Mouse (Mus musculus): Measurements from ENCODE around the gene Tpmt. TPM values are rescaled to one million over a fixed set of nuclear protein-coding genes. Genes with fewer than 3 reads are reported as not detected.

Gene Tpmt
- total and polyA plus RNA-seq, 3 experiments, result 1.6 to 3.6 (median 3.1) TPM

DNA sequence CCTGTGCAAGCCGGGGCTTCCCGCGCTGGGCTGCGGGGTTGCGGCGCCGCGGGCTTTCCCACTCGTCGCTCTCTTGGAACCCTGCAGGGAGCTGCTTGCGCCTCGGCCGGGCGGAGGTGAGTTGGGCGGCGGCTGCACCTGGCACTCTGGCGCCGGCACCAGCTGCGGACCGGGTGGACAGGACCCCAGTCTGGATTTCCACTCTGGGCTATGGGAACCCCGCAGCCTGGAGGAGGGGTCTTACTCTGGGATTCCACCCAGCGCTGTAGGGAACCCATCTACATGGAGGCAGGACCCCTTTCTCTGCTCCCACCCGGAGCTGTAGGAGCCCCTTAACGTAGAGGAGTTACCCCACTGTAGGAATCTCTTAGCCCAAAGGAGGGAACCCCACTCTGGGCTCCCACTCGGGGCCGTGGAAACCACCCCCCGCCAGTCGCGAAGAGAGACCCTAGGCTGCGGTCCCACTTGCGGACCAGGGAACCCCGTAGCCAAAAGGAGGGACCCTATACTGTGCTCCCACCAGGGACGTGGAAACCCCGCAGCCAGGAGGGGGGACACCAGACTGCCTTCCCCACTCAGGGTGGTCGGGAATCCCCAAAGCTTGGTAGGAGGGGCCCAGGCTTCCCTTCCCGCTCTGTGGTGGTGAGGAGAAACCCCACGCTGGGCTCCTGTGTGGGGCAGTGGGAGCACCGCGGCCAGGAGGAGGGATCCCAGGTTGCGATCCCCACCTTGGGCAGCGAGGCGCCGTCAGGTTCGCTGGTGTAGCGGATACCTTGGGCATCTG lies 512 bp downstream of the Tpmt start:
- Histone ChIP-seq H3K4me2 (ENCODE audit: insufficient read depth, low read depth, poor library complexity, severe bottlenecking) (peak overlapping the region; percentile 89), H3K27ac (ENCODE audit: insufficient read depth, low read depth) (no peak overlapping the region), H3K4me3 (replicated peaks in 1 of 3; ENCODE audit: low read depth in 2 of 3, low read length in 2 of 3, poor library complexity in 1 of 3) (peak overlapping the region; percentile 66 to 89 (median 81)), H3K36me3 (replicated peaks in 1 of 2; ENCODE audit: control insufficient read depth in 1 of 2, insufficient read depth in 1 of 2, low read length in 1 of 2) (peaks cover 0 to 10% of the 10 kb centered on the region in 2 experiments), H3K4me1 (ENCODE audit: control insufficient read depth in 1 of 2, insufficient read depth in 2 of 2) (peaks cover 0 to 19% of the 10 kb centered on the region in 2 experiments; a peak in 2 of 4 replicates), H3K27me3 (replicated peaks) (no peaks in the 10 kb centered on the region), H3K79me2 (replicated peaks; ENCODE audit: control insufficient read depth, extremely low read depth, insufficient read depth, poor library complexity, severe bottlenecking) (no peaks in the 10 kb centered on the region; the same call in 1 of the 2 replicates), H3K9ac (ENCODE audit: insufficient read depth, low read depth) (peak overlapping the region; percentile 51), H3K9me3 (replicated peaks; ENCODE audit: low read length) (no peaks in the 10 kb centered on the region)
- in situ Hi-C loops (cut with MboI; ENCODE audit: low pct_ligation_motif_present, low pct_unique_long_range_greater_than_20kb, low sequenced_read_pairs), result no loop called here
- DNase-seq (ENCODE audit: extremely low read depth), result no peak
- dilution Hi-C loops (cut with MboI; ENCODE audit: extremely low pct_ligation_motif_present, extremely low pct_unique_long_range_greater_than_20kb, low sequenced_read_pairs), result no loop called here
- TF ChIP-seq UBTF (IDR thresholded peaks at IDR 0.05; ENCODE audit: low read depth, low read length), result peak; percentile 27; the same call in 1 of the 2 replicates
- no peak for TF ChIP-seq E2F4 (IDR thresholded peaks at IDR 0.05; ENCODE audit: insufficient replicate concordance, low read depth, low read length)

DNA sequence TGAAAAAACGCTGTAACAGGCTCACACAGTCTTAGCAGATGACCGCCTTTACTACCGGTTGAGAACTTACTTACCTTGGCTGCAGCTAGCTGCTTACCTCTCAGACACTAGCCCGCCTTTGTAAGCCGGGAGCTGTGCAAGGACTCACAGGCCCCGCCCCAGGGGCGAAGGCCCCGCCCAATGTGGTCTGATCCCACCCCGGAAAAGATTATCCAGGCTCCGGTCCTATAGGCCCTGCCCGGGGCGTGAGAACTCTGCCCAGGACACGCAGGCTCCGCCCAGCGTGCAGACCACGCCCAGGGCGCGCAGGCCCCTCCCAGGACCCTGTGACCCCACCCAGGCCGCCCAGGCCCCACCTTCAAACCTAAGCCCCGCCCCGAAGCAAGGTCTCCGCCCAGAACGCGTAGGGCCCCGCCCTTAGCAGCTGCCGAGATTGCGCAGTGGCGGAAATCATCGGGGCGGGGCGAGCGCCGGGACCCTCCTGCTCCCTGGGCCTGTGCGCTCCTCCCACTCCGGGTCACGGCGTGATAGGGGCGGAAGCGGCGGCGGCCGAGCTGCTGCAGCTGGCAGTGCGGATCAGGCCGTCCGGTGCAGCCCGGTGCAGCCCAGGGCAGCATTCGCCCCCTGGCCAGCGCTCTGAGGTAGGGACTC lies 1.4 kb downstream of the Tpmt start, which contains the start of gene Kdm1b:
Kdm1b (plus strand) TSS at position 470 of the 651 bp plus-strand sequence.
- Histone ChIP-seq H3K4me3 (replicated peaks in 1 of 3; ENCODE audit: low read depth in 2 of 3, low read length in 2 of 3, poor library complexity in 1 of 3) (peak within 1 kb of the TSS; percentile 66 to 89 (median 81)), H3K79me2 (replicated peaks; ENCODE audit: control insufficient read depth, extremely low read depth, insufficient read depth, poor library complexity, severe bottlenecking) (no peaks in the 10 kb centered on the region; the same call in 1 of the 2 replicates), H3K9me3 (replicated peaks; ENCODE audit: low read length) (no peaks in the 10 kb centered on the region), H3K9ac (ENCODE audit: insufficient read depth, low read depth) (peak within 1 kb of the TSS; percentile 51), H3K4me1 (ENCODE audit: control insufficient read depth in 1 of 2, insufficient read depth in 2 of 2) (peaks cover 0 to 19% of the 10 kb centered on the region in 2 experiments; a peak in 2 of 4 replicates), H3K4me2 (ENCODE audit: insufficient read depth, low read depth, poor library complexity, severe bottlenecking) (peak within 1 kb of the TSS; percentile 89), H3K27ac (ENCODE audit: insufficient read depth, low read depth) (no peak within 1 kb of the TSS), H3K27me3 (replicated peaks) (no peaks in the 10 kb centered on the region), H3K36me3 (replicated peaks in 1 of 2; ENCODE audit: control insufficient read depth in 1 of 2, insufficient read depth in 1 of 2, low read length in 1 of 2) (peaks cover 0 to 4% of the 10 kb centered on the region in 2 experiments)
- in situ Hi-C loops (cut with MboI; ENCODE audit: low pct_ligation_motif_present, low pct_unique_long_range_greater_than_20kb, low sequenced_read_pairs) (no loop called here), dilution Hi-C loops (cut with MboI; ENCODE audit: extremely low pct_ligation_motif_present, extremely low pct_unique_long_range_greater_than_20kb, low sequenced_read_pairs) (no loop called here)
- DNase-seq (ENCODE audit: extremely low read depth), result peak; percentile 96
- TF ChIP-seq SIN3A (IDR thresholded peaks at IDR 0.05; ENCODE audit: low read length), result peak; percentile 70; the same call in 1 of the 2 replicates
- no peak for TF ChIP-seq KAT2A (IDR thresholded peaks at IDR 0.05; ENCODE audit: insufficient replicate concordance, low read length)
- no peak for TF ChIP-seq CHD1 (IDR thresholded peaks at IDR 0.05; ENCODE audit: low read depth, low read length)
- TF ChIP-seq HCFC1 (IDR thresholded peaks at IDR 0.05; ENCODE audit: low read depth, low read length), result peak; percentile 33; the same call in 1 of the 2 replicates
- TF ChIP-seq ELF1 (IDR thresholded peaks at IDR 0.05; ENCODE audit: low read depth, low read length), result peak; percentile 77
- no peak for TF ChIP-seq GABPA (IDR thresholded peaks at IDR 0.05; ENCODE audit: insufficient replicate concordance, low read depth, low read length)
- TF ChIP-seq CTCF (conservative IDR thresholded peaks at IDR 0.05 in 1 of 2, IDR thresholded peaks at IDR 0.05 in 1 of 2; ENCODE audit: low read depth in 2 of 2, low read length in 2 of 2), result no peak
- TF ChIP-seq E2F4 (IDR thresholded peaks at IDR 0.05; ENCODE audit: insufficient replicate concordance, low read depth, low read length), result no peak
- TF ChIP-seq NRF1 (IDR thresholded peaks at IDR 0.05; ENCODE audit: low read depth, low read length), result peak; percentile 91
- no peak for TF ChIP-seq ETS1 (conservative IDR thresholded peaks at IDR 0.05; ENCODE audit: low read depth, low read length)
- TF ChIP-seq MAX (IDR thresholded peaks at IDR 0.05; ENCODE audit: low read length), result no peak
- TF ChIP-seq ZNF384 (IDR thresholded peaks at IDR 0.05; ENCODE audit: low read depth, low read length), result no peak
- 0 out of 2 replicates have a peak, but pooled peaks have one; percentile 6 for TF ChIP-seq MEF2A (IDR thresholded peaks at IDR 0.05; ENCODE audit: borderline replicate concordance, low read depth, low read length)
- no peak for TF ChIP-seq USF2 (conservative IDR thresholded peaks at IDR 0.05; ENCODE audit: low read depth, low read length)
- no peak for TF ChIP-seq CHD2 (IDR thresholded peaks at IDR 0.05; ENCODE audit: low read length)
- TF ChIP-seq MXI1 (IDR thresholded peaks at IDR 0.05; ENCODE audit: low read depth, low read length), result peak; percentile 37; the same call in 1 of the 2 replicates
- no peak for TF ChIP-seq JUN (IDR thresholded peaks at IDR 0.05; ENCODE audit: insufficient read depth, low read depth, low read length)
- no peak for TF ChIP-seq SMC3 (IDR thresholded peaks at IDR 0.05; ENCODE audit: low read depth, low read length)
- peak; percentile 63; the same call in 1 of the 2 replicates for TF ChIP-seq TCF12 (IDR thresholded peaks at IDR 0.05; ENCODE audit: low read depth, low read length)
- peak; percentile 69 for TF ChIP-seq NELFE (IDR thresholded peaks at IDR 0.05; ENCODE audit: low read depth, low read length)
- no peak for TF ChIP-seq ZKSCAN1 (IDR thresholded peaks at IDR 0.05; ENCODE audit: borderline replicate concordance, low read depth, low read length)
- no peak; the same call in 1 of the 2 replicates for TF ChIP-seq BHLHE40 (IDR thresholded peaks at IDR 0.05; ENCODE audit: low read depth, low read length)
- TF ChIP-seq USF1 (IDR thresholded peaks at IDR 0.05; ENCODE audit: low read depth, low read length), result no peak
- TF ChIP-seq POLR2A (IDR thresholded peaks at IDR 0.05; ENCODE audit: low read depth, low read length), result peak; percentile 64
- TF ChIP-seq POLR2AphosphoS2 (IDR thresholded peaks at IDR 0.05; ENCODE audit: low read depth, low read length), result no peak

Measured in CH12.LX (cell line).